Mouse (Mus musculus) embryonic facial prominence, embryonic 13.5 days (tissue): ENCODE measurements around the gene Dppa1. TPM values are rescaled to one million over a fixed set of nuclear protein-coding genes. Genes with fewer than 3 reads are reported as not detected.

Experiments used
- ATAC-seq: fragments of 200-750 bp; cut with Nextera tagmentation; 2 replicates; pipeline ENCODE4 v1.8.0; 2017; ENCODE audit warnings: low read depth; ENCODE audit not compliant: insufficient number of reproducible peaks, insufficient read depth, low FRiP score, low TSS enrichment
- H3K27ac ChIP-seq: fragments of 300-500 bp; sonication (generic); 2 replicates; pipeline ENCODE4 v1.5.1; 2015; ENCODE audit warnings: moderate library complexity, mild to moderate bottlenecking, inconsistent platforms
- H3K27me3 ChIP-seq: fragments of 300-500 bp; sonication (generic); 2 replicates; pipeline ENCODE4 v1.6.1; 2015; ENCODE audit warnings: mild to moderate bottlenecking, inconsistent platforms
- H3K36me3 ChIP-seq: fragments of 300-500 bp; sonication (generic); 2 replicates; pipeline ENCODE4 v1.6.1; 2015; ENCODE audit warnings: mild to moderate bottlenecking, inconsistent platforms
- H3K4me1 ChIP-seq: fragments of 300-500 bp; sonication (generic); 2 replicates; pipeline ENCODE4 v1.6.1; 2015; ENCODE audit warnings: inconsistent platforms
- H3K4me2 ChIP-seq: fragments of 300-500 bp; sonication (generic); 2 replicates; pipeline ENCODE4 v1.6.1; 2015; ENCODE audit warnings: moderate library complexity, mild to moderate bottlenecking, inconsistent platforms
- H3K4me3 ChIP-seq: fragments of 300-500 bp; sonication (generic); 2 replicates; pipeline ENCODE4 v1.5.1; 2015; ENCODE audit warnings: mild to moderate bottlenecking, inconsistent platforms
- H3K9ac ChIP-seq: fragments of 300-500 bp; sonication (generic); 2 replicates; pipeline ENCODE4 v1.6.1; 2015; ENCODE audit warnings: mild to moderate bottlenecking, inconsistent platforms
- H3K9me3 ChIP-seq: fragments of 300-500 bp; sonication (generic); 2 replicates; pipeline ENCODE4 v1.6.1; 2016; ENCODE audit warnings: inconsistent platforms
- WGBS: fragments of 180-500 bp; shearing (Covaris S2); methylation state at CpG from one replicate; pipeline ENCODE4 v1.1.7; 2015; ENCODE audit warnings: mixed read lengths; 5-methylcytosine and 5-hydroxymethylcytosine counted together
- polyA plus RNA-seq: library from polyadenylated mRNA; unstranded; fragments of >200 nt; fragmentation: Nextera tagmentation; extraction: Ambion mirVana; gene quantifications from 2 replicates; pipeline ENCODE4 v1.2.1, GENCODE M21; 2015

Dppa1 gene
- polyA plus RNA-seq, 1 experiment from 2014 or later: not detected

DNA sequence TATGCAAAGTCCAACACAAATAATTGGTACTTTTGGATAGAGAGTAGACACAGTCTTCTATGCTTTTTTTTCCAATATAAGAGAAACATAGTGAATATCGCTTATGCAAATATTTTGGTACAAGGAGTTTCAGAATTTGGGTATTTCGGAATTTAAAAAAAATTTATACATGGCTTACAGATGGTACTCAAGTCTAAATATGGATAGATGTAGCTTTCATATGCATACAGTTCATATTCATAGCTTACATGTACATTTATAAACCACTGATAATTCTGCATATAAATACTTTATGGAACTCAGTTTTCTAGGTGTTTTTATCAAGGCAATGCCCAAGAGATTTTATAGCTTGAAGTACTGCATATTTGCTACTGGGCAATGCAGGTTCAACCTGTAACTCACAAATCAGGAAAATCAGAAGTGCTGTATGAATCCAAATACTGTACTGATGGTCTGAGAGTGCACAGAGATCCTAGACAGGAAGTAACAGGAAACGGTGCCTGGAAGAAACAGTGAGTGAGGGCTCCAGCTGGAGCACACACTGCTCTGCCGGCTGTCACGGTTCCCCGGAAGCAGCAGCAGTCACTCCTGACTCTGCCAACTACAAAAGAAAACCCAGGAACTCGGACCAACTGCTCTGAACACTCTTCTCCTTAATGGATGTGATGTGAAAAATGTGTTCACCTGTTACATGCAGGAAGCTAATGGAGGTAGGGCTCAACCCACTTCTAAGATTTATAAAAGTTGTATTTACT is 8.5 kb downstream of the Dppa1 start:
- Histone ChIP-seq H3K4me2 (no peak overlapping the region), H3K9ac (no peak overlapping the region), H3K9me3 (no peaks in the 10 kb centered on the region), H3K4me1 (no peaks in the 10 kb centered on the region), H3K27ac (no peak overlapping the region), H3K27me3 (no peaks in the 10 kb centered on the region), H3K36me3 (no peaks in the 10 kb centered on the region), H3K4me3 (no peak overlapping the region)
- ATAC-seq: no peak
- 71% methylated on average over 7 of the region's 7 CpGs for WGBS

GRCm38 (mm10) chr11:46619929-46620328 is 9.1 kb downstream of the Dppa1 start:
- H3K4me1 ChIP-seq: no peaks in the 10 kb centered on the region
- no peak overlapping the region for H3K27ac ChIP-seq
- ATAC-seq: no peak
- WGBS: 85% methylated on average over 1 of the region's 1 CpGs
- H3K4me2 ChIP-seq: no peak overlapping the region
- no peaks in the 10 kb centered on the region for H3K27me3 ChIP-seq
- H3K36me3 ChIP-seq: no peaks in the 10 kb centered on the region
- no peak overlapping the region for H3K9ac ChIP-seq
- H3K9me3 ChIP-seq: no peaks in the 10 kb centered on the region
- H3K4me3 ChIP-seq: no peak overlapping the region

DNA sequence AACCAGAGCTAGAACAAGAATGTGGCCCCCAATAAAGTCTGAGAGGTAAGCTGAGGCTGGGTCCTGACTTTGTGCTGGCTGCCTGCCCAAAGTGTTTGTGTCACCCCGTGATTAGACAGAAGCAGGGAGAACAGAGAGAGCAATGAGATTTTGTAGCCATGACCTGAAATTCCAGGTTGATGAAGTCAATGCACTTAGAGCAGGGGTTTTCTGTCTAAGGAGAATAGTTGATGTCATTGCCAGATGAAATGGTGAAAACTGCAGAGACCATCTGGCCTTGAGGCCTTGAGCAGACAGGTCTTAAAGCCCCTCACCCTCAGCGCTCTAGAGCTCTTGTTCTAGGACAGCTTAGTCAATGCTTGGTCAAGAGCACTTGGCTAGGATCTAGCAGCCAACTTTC is 36.6 kb downstream of the Dppa1 start:
- Histone ChIP-seq H3K27me3 (no peaks in the 10 kb centered on the region), H3K4me3 (no peak overlapping the region), H3K4me2 (no peak overlapping the region), H3K27ac (no peak overlapping the region), H3K4me1 (no peaks in the 10 kb centered on the region), H3K9ac (no peak overlapping the region), H3K36me3 (no peaks in the 10 kb centered on the region), H3K9me3 (no peaks in the 10 kb centered on the region)
- 89% methylated on average over 2 of the region's 2 CpGs for WGBS
- ATAC-seq: no peak

DNA sequence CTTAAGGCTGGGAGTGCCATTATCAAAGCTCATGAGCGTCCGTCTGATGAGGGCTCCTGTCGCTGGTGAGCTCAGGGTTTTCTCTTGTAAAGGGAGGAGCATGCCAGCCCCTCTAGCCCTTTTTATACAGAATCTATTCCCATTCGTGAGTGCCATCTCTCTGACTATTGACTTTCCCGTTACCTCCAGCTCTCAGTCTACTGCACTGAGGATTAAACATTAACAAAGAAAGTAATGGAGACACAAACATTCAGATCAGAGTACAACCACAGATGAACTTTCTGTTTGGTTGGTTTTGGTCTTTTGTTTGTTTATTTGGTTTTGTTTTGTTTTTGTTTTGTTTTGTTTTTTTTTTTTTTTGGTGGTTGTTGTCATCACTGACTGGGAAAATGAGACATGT is 46.3 kb downstream of the Dppa1 start:
- ATAC-seq: no peak
- no peak overlapping the region for H3K4me2 ChIP-seq
- H3K9ac ChIP-seq: no peak overlapping the region
- no peak overlapping the region for H3K27ac ChIP-seq
- H3K36me3 ChIP-seq: no peaks in the 10 kb centered on the region
- no peaks in the 10 kb centered on the region; the same call in 1 of the 2 replicates for H3K4me1 ChIP-seq
- 85% methylated on average over 5 of the region's 5 CpGs for WGBS
- no peaks in the 10 kb centered on the region for H3K9me3 ChIP-seq
- H3K27me3 ChIP-seq: no peaks in the 10 kb centered on the region
- H3K4me3 ChIP-seq: no peak overlapping the region

DNA sequence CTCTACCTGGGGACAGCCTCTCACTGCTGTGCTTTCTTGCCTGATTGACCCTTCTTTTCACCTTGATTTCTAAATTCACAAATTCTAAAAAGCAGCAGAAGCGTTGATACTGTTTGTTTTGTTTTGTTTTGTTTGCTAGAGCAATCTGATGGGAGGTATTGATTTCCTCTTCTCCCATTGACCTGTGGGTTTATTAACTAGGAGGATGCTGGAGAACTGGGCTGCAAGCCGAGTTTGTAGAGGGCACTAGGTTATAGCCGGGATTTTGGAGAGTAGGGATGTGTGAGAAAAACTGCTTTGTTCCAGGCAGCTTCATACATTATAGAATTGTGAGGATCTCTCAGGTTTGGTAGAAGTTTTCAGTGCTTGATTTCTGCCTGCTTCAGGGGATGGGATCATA is 48.6 kb downstream of the Dppa1 start:
- ATAC-seq: no peak
- no peaks in the 10 kb centered on the region; the same call in 1 of the 2 replicates for H3K4me1 ChIP-seq
- no peak overlapping the region for H3K4me2 ChIP-seq
- H3K4me3 ChIP-seq: no peak overlapping the region
- no peak overlapping the region for H3K27ac ChIP-seq
- no peaks in the 10 kb centered on the region for H3K36me3 ChIP-seq
- 85% methylated on average over 3 of the region's 3 CpGs for WGBS
- H3K9me3 ChIP-seq: no peaks in the 10 kb centered on the region
- no peak overlapping the region for H3K9ac ChIP-seq
- no peaks in the 10 kb centered on the region for H3K27me3 ChIP-seq

DNA sequence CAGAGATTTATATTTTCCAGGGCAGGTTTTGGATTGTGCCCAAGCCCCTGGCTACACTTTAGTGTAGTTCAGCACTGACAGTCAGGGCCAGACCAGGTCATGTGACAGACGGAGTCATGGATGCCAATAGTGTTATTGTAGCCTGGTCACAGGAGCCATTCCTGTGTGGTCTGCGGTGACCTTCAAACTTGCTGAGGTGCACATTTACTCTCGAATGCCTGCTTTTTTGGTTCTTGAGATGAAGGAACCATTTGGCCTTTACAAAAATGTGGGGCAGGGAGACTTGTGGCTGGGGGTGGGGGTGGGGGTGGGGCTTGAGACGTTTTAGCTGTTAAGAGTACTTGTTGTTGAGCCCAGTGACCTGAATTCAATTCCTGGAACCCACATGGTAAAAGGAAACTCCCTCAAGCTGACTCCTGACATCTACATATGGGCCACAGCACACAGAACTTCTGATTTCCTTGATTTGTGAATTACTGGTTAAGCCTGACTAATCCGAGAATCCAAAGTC is 50.2 kb downstream of the Dppa1 start:
- no peaks in the 10 kb centered on the region for H3K9me3 ChIP-seq

GRCm38 (mm10) chr11:46571327-46571726 is 57.7 kb downstream of the Dppa1 start, which contains the start of gene BC053393:
Gene BC053393 (plus strand): TSS chr11:46571536.
- H3K4me2 ChIP-seq: no peak within 1 kb of the TSS
- no peaks in the 10 kb centered on the region for H3K36me3 ChIP-seq
- no peak within 1 kb of the TSS for H3K4me3 ChIP-seq
- H3K27ac ChIP-seq: no peak within 1 kb of the TSS
- no peaks in the 10 kb centered on the region for H3K9me3 ChIP-seq
- H3K9ac ChIP-seq: no peak within 1 kb of the TSS
- 96% methylated on average over 1 of the region's 1 CpGs for WGBS
- no peaks in the 10 kb centered on the region for H3K4me1 ChIP-seq
- H3K27me3 ChIP-seq: no peaks in the 10 kb centered on the region
- ATAC-seq: no peak

More for the DNA sequence above, 50.2 kb downstream of the Dppa1 start:
- Histone ChIP-seq H3K36me3 (no peaks in the 10 kb centered on the region), H3K27me3 (no peaks in the 10 kb centered on the region), H3K9ac (no peak overlapping the region), H3K4me1 (no peaks in the 10 kb centered on the region; the same call in 1 of the 2 replicates), H3K4me2 (no peak overlapping the region), H3K4me3 (no peak overlapping the region), H3K27ac (peak overlapping the region; percentile 71)
- ATAC-seq: 0 out of 2 replicates have a peak, but pooled peaks have one; percentile 73
- 48% methylated on average over 5 of the region's 5 CpGs for WGBS

GRCm38 (mm10) chr11:46569107-46569506 is 60.0 kb downstream of the Dppa1 start:
- Histone ChIP-seq H3K4me3 (no peak overlapping the region), H3K27ac (no peak overlapping the region), H3K27me3 (no peaks in the 10 kb centered on the region), H3K36me3 (no peaks in the 10 kb centered on the region), H3K4me2 (no peak overlapping the region), H3K9me3 (no peaks in the 10 kb centered on the region), H3K4me1 (no peaks in the 10 kb centered on the region), H3K9ac (no peak overlapping the region)
- no peak for ATAC-seq
- 78% methylated on average over 1 of the region's 1 CpGs for WGBS

GRCm38 (mm10) chr11:46565967-46566366 is 63.1 kb downstream of the Dppa1 start:
- Histone ChIP-seq H3K9me3 (no peaks in the 10 kb centered on the region), H3K9ac (no peak overlapping the region), H3K27me3 (no peaks in the 10 kb centered on the region), H3K4me1 (no peaks in the 10 kb centered on the region), H3K36me3 (no peaks in the 10 kb centered on the region), H3K4me3 (no peak overlapping the region), H3K4me2 (no peak overlapping the region), H3K27ac (no peak overlapping the region)
- 92% methylated on average over 2 of the region's 2 CpGs for WGBS
- ATAC-seq: no peak

DNA sequence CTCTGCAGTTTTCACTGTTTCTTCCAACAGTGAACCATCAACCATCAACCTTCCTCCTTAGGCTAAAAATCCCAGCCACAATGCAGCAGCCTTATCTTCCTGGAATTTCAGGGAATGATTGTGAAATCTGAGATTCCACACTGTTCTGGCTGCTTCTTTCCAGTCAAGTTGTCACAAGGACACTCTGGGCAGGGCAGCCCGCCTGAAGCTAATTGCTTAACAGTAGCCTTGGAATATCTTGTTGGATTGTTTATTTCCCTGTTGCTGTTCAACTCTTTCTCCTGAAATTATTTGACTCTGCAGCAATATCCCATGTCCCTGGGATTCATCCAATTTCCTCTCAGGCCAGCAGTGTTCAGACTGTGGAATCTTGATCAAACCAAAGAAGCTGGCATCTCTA is 64.4 kb downstream of the Dppa1 start:
- ATAC-seq: no peak
- WGBS: 59% methylated on average over 1 of the region's 1 CpGs
- Histone ChIP-seq H3K4me2 (no peak overlapping the region), H3K4me3 (no peak overlapping the region), H3K4me1 (no peaks in the 10 kb centered on the region), H3K36me3 (no peaks in the 10 kb centered on the region), H3K9ac (no peak overlapping the region), H3K27ac (no peak overlapping the region), H3K27me3 (no peaks in the 10 kb centered on the region), H3K9me3 (no peaks in the 10 kb centered on the region)

DNA sequence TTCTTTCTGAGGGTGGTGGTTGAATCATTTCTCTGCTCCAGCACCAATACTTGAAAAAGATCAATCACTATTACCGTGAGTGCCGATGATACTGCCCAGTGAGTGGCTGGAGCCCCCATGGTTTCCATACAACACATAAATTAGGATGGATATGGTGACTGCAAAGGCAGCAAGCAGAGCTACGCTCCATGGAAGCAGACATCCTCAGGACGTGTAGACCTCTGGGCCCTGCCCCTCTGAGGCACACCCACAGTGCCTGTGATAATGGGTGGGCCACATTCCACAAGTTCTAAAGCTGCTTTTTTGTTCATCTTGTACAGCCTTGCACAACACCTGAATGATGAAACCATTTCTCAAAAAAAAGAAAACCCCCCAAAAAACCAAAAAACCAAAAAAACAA is 68.0 kb downstream of the Dppa1 start:
- Histone ChIP-seq H3K4me2 (no peak overlapping the region), H3K27ac (no peak overlapping the region), H3K9me3 (no peaks in the 10 kb centered on the region), H3K4me1 (no peaks in the 10 kb centered on the region), H3K27me3 (no peaks in the 10 kb centered on the region), H3K36me3 (no peaks in the 10 kb centered on the region), H3K9ac (no peak overlapping the region), H3K4me3 (no peak overlapping the region)
- ATAC-seq: no peak
- 82% methylated on average over 4 of the region's 4 CpGs for WGBS
